8 mouse cellular contexts compared by ENCODE assay signal in genomic region chr8:72319921-72320802, GRCm38 (mm10). TPM values are rescaled to one million over a fixed set of nuclear protein-coding genes. Genes with fewer than 3 reads are reported as not detected.
A peak's percentile ranks its signal among the peaks of the same experiment; 100 is the strongest.
DNase-seq lines count a peak whose midpoint lies in the region; ATAC-seq and TF ChIP-seq lines count a peak whose summit lies in the region.

No protein-coding gene starts in this region.

- peak overlapping the region; percentile 81 for H3K4me2 ChIP-seq in midbrain, embryonic 13.5 days (replicated peaks)

- ATAC-seq in midbrain, embryonic 13.5 days = no peak
- no peak for ATAC-seq in frontal cortex, adult (ENCODE audit: low TSS enrichment)

- no peak for DNase-seq in liver, adult 2 months (ENCODE audit: extremely low read depth, low read depth, low spot score)
- no peak for DNase-seq in liver
- DNase-seq in adrenal gland, postnatal 36 days = peak; percentile 58 to 62
- no peak for DNase-seq in heart, embryonic 10.5 days (ENCODE audit: low spot score)
- peak; percentile 46 for DNase-seq in kidney, postnatal 10 days
- DNase-seq in ovary, adult 18-20 months (ENCODE audit: low spot score) = no peak

- peak overlapping the region; percentile 69 for H3K4me3 ChIP-seq in liver, adult 2 months (ENCODE audit: insufficient read depth, low read depth, low read length)
- H3K4me3 ChIP-seq in heart, embryonic 10.5 days = peak overlapping the region; percentile 71
- peak overlapping the region; percentile 50 for H3K4me3 ChIP-seq in midbrain, embryonic 13.5 days (replicated peaks)

- no peaks in the 10 kb centered on the region for H3K27me3 ChIP-seq in liver, adult 2 months (ENCODE audit: control insufficient read depth, insufficient read depth, low read length)
- peaks cover 42% of the 10 kb centered on the region for H3K27me3 ChIP-seq in heart, embryonic 10.5 days (ENCODE audit: insufficient read depth, poor library complexity, severe bottlenecking)
- H3K27me3 ChIP-seq in midbrain, embryonic 13.5 days = peaks cover 67% of the 10 kb centered on the region

- peaks cover 9% of the 10 kb centered on the region; the same call in 1 of the 2 replicates for H3K79me2 ChIP-seq in liver, adult 2 months (ENCODE audit: control insufficient read depth, insufficient read depth, low read length)

- peaks cover 4% of the 10 kb centered on the region; the same call in 1 of the 2 replicates for H3K36me3 ChIP-seq in liver, adult 2 months (ENCODE audit: control insufficient read depth, insufficient read depth, low read length)
- no peaks in the 10 kb centered on the region; the same call in 1 of the 2 replicates for H3K36me3 ChIP-seq in heart, embryonic 10.5 days
- no peaks in the 10 kb centered on the region for H3K36me3 ChIP-seq in midbrain, embryonic 13.5 days

- peak overlapping the region; percentile 90 for H3K9ac ChIP-seq in liver, adult 2 months (ENCODE audit: low read depth, low read length)
- H3K9ac ChIP-seq in midbrain, embryonic 13.5 days (replicated peaks) = peak overlapping the region; percentile 59

- no peak for TF ChIP-seq CTCF in liver, adult 2 months (IDR thresholded peaks at IDR 0.05; ENCODE audit: low read depth, low read length)

- no peak for TF ChIP-seq POLR2A in liver, adult 2 months (IDR thresholded peaks at IDR 0.05; ENCODE audit: extremely low read depth, insufficient read depth, low read length)

- no peaks in the 10 kb centered on the region; the same call in 1 of the 2 replicates for H3K9me3 ChIP-seq in heart, embryonic 10.5 days
- H3K9me3 ChIP-seq in midbrain, embryonic 13.5 days = no peaks in the 10 kb centered on the region

- 17% methylated on average over 54 of the region's 55 CpGs for WGBS in liver, adult 2 months
- WGBS in heart, embryonic 10.5 days = 4% methylated on average over 55 of the region's 55 CpGs
- 5% methylated on average over 55 of the region's 55 CpGs for WGBS in midbrain, embryonic 13.5 days

- H3K27ac ChIP-seq in liver, adult 2 months (replicated peaks; ENCODE audit: insufficient read depth, low read depth, low read length) = peak overlapping the region; percentile 20; the same call in 1 of the 2 replicates
- peak overlapping the region; percentile 93 for H3K27ac ChIP-seq in heart, embryonic 10.5 days
- H3K27ac ChIP-seq in midbrain, embryonic 13.5 days = no peak overlapping the region

- peaks cover 3% of the 10 kb centered on the region; the same call in 1 of the 2 replicates for H3K4me1 ChIP-seq in liver, adult 2 months (ENCODE audit: control insufficient read depth, insufficient read depth, low read length)
- H3K4me1 ChIP-seq in heart, embryonic 10.5 days = peaks cover 44% of the 10 kb centered on the region
- peaks cover 27% of the 10 kb centered on the region for H3K4me1 ChIP-seq in midbrain, embryonic 13.5 days (replicated peaks)

RNA-seq across cellular contexts. Expression of gene Klf2, which starts 1.3 kb away (rescaled TPM):
- 2.7 and 2.8 TPM in 2 replicates for total RNA-seq in liver, adult 2 months (2014; rRNA removed)
- 4.4 and 6.0 TPM in 2 replicates for polyA plus RNA-seq in liver, adult 2 months (2012; rRNA removed)
- total RNA-seq in adrenal gland, postnatal 36 days (2021) = 10 to 100 TPM; 45.2 to 67.5 TPM
- 12.8 and 14.1 TPM in 2 replicates for polyA plus RNA-seq in heart, embryonic 10.5 days (2016; fragmentation: Nextera tagmentation; extraction: Ambion mirVana)
- polyA plus RNA-seq in midbrain, embryonic 13.5 days (2015; fragmentation: Nextera tagmentation; extraction: Ambion mirVana) = 2.7 and 4.3 TPM in 2 replicates

RNA-seq across cellular contexts. Expression of gene Gm10282, which starts 15.1 kb away (rescaled TPM):
- total RNA-seq in liver, adult 2 months (2014; rRNA removed) = 0.54 and 1.0 TPM in 2 replicates
- polyA plus RNA-seq in liver, adult 2 months (2012; rRNA removed) = 0.37 and 0.42 TPM in 2 replicates
- total RNA-seq in adrenal gland, postnatal 36 days (2021) = 10 to 100 TPM in 1 of 2 experiments, 1 to 10 TPM in 1; 5.8 to 20.3 TPM
- 19.8 and 23.4 TPM in 2 replicates for polyA plus RNA-seq in heart, embryonic 10.5 days (2016; fragmentation: Nextera tagmentation; extraction: Ambion mirVana)
- 19.3 and 19.8 TPM in 2 replicates for polyA plus RNA-seq in midbrain, embryonic 13.5 days (2015; fragmentation: Nextera tagmentation; extraction: Ambion mirVana)

Comparison
In these comparisons a context has a peak if more than half of its experiments do, and no peak if none do; other contexts are left out.
1. DNase-seq: peak in adrenal gland, postnatal 36 days (2 of 2) and kidney, postnatal 10 days (single experiment); none in liver, adult 2 months (single experiment), liver (single experiment), heart, embryonic 10.5 days (single experiment) and ovary, adult 18-20 months (single experiment).
2. RNA of gene Gm10282, which starts 15.1 kb away (polyA plus RNA-seq): 19.8 to 23.4 TPM in heart, embryonic 10.5 days and 19.3 to 19.8 TPM in midbrain, embryonic 13.5 days; 0.37 to 0.42 TPM in liver, adult 2 months; every median in the first group is over 10 times any median in the second.
3. Peak in every context shown above with its lines, with median percentiles within 50 percentile points of each other: H3K4me3 ChIP-seq.